Mouse (Mus musculus): ENCODE measurements around the gene Fam43a. TPM values are rescaled to one million over a fixed set of nuclear protein-coding genes. Genes with fewer than 3 reads are reported as not detected.
A peak's percentile ranks its signal among the peaks of the same experiment; 100 is the strongest.

The Fam43a gene
- polyA plus RNA-seq, 1 experiment from 2014 or later: 5.4 TPM

DNA sequence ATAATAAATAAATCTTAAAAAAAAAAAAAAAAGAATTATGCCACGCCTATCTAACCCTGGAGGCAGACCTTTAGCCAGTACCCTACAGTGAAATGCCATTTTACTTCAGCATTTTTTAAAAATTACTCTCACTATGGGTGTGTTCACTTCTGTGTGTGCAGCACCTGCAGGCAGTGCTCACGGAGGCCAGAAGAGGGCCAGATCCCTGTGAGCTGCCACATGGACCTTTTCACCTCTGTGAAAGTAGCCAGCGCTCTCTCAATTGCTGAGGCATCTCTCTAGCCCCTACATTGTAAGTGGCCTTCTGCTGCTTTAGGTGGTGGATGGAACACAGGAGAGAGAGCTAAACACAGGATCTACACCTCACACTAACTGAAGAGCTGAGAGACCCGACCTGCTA, 29.4 kb upstream of the Fam43a start:
- Histone ChIP-seq H3K4me3 (ENCODE audit: low read depth, low read length) (no peak overlapping the region), H3K27me3 (ENCODE audit: control insufficient read depth, insufficient read depth, low read length) (no peaks in the 10 kb centered on the region), H3K9me3 (ENCODE audit: control insufficient read depth, low read length) (no peaks in the 10 kb centered on the region), H3K4me1 (ENCODE audit: control insufficient read depth, insufficient read depth, low read length) (no peaks in the 10 kb centered on the region), H3K4me2 (no peak overlapping the region), H3K9ac (ENCODE audit: low read length) (no peak overlapping the region), H3K36me3 (ENCODE audit: control insufficient read depth, insufficient read depth, low read length) (peaks cover 47% of the 10 kb centered on the region), H3K27ac (ENCODE audit: low read depth, low read length) (no peak overlapping the region)
- ATAC-seq (ENCODE audit: low FRiP score) (no peak), DNase-seq (ENCODE audit: low spot score, missing footprints) (no peak)
- WGBS: 93% methylated on average over 4 of the region's 4 CpGs

DNA sequence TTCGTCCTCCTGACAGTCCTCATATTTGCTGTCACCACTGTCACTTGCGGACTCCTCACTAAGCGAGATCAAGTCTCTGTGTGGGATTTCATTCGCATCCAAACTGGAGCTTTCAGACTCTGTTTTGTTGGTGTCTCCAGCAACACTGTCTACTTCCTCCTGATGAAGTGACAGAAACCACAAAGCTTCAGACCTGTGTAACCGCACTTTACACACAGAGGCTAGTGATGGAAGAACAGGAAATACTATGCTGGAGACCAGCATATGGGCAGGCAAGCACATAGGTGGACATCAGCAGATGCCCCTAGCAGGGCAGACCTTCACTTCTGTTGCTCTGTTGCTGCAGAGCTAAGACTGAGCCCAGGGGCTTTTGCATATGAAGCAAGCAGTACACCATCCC, 28.1 kb upstream of the Fam43a start:
- no peak overlapping the region for H3K9ac ChIP-seq (ENCODE audit: low read length)
- H3K27ac ChIP-seq (ENCODE audit: low read depth, low read length): no peak overlapping the region
- no peak overlapping the region for H3K4me3 ChIP-seq (ENCODE audit: low read depth, low read length)
- 89% methylated on average over 5 of the region's 5 CpGs for WGBS
- no peak for DNase-seq (ENCODE audit: low spot score, missing footprints)
- H3K4me1 ChIP-seq (ENCODE audit: control insufficient read depth, insufficient read depth, low read length): no peaks in the 10 kb centered on the region
- no peaks in the 10 kb centered on the region for H3K9me3 ChIP-seq (ENCODE audit: control insufficient read depth, low read length)
- peaks cover 47% of the 10 kb centered on the region for H3K36me3 ChIP-seq (ENCODE audit: control insufficient read depth, insufficient read depth, low read length)
- H3K27me3 ChIP-seq (ENCODE audit: control insufficient read depth, insufficient read depth, low read length): no peaks in the 10 kb centered on the region
- no peak for ATAC-seq (ENCODE audit: low FRiP score)
- no peak overlapping the region for H3K4me2 ChIP-seq

DNA sequence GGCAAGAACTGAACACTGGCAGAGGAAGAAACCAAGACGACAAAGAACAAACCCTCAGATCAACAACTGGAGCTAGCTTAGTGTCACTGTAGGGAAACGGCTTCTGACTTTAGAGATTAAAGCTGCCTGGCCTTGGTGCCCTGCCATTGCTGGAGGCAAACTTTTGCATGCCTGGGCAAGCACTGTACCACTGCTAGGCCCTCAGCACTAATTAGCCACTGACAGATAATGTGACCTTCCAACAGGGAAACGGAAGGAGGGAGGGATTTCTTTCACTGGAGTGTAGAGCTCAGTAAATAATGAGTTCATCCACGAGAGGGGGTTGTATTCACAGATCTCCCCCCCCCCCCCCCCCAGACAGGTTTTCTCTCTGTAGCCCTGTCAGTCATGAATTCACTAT, 27.3 kb upstream of the Fam43a start:
- Histone ChIP-seq H3K4me3 (ENCODE audit: low read depth, low read length) (no peak overlapping the region), H3K27ac (ENCODE audit: low read depth, low read length) (no peak overlapping the region), H3K4me1 (ENCODE audit: control insufficient read depth, insufficient read depth, low read length) (no peaks in the 10 kb centered on the region), H3K36me3 (ENCODE audit: control insufficient read depth, insufficient read depth, low read length) (peaks cover 41% of the 10 kb centered on the region), H3K9ac (ENCODE audit: low read length) (no peak overlapping the region), H3K4me2 (no peak overlapping the region), H3K27me3 (ENCODE audit: control insufficient read depth, insufficient read depth, low read length) (no peaks in the 10 kb centered on the region), H3K9me3 (ENCODE audit: control insufficient read depth, low read length) (no peaks in the 10 kb centered on the region)
- ATAC-seq (ENCODE audit: low FRiP score): no peak
- no peak for DNase-seq (ENCODE audit: low spot score, missing footprints)
- 72% methylated on average over 4 of the region's 4 CpGs for WGBS

DNA sequence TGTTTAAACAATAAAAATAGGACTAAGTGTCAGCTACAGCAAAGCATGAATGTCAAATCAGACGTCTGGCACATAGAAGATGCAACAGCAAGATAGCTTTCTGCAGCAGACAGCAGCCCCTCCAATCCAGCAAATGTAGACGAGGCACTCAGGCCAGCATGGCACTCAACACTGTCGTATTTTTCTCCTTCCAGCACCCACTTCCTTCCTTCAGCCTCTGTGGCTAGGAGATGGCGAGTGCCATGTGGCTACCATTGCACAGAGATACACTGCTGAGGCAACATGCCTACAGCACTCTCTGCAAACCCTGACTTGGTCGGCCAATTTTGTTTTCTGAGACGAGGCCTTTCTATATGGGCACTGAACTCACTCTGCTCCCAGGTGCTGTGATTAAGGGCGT, 23.7 kb upstream of the Fam43a start:
- H3K27ac ChIP-seq (ENCODE audit: low read depth, low read length): no peak overlapping the region
- H3K27me3 ChIP-seq (ENCODE audit: control insufficient read depth, insufficient read depth, low read length): no peaks in the 10 kb centered on the region
- H3K4me1 ChIP-seq (ENCODE audit: control insufficient read depth, insufficient read depth, low read length): no peaks in the 10 kb centered on the region
- ATAC-seq (ENCODE audit: low FRiP score): no peak
- H3K4me2 ChIP-seq: no peak overlapping the region
- no peaks in the 10 kb centered on the region for H3K9me3 ChIP-seq (ENCODE audit: control insufficient read depth, low read length)
- WGBS: 87% methylated on average over 7 of the region's 7 CpGs
- H3K9ac ChIP-seq (ENCODE audit: low read length): no peak overlapping the region
- peaks cover 36% of the 10 kb centered on the region for H3K36me3 ChIP-seq (ENCODE audit: control insufficient read depth, insufficient read depth, low read length)
- DNase-seq (ENCODE audit: low spot score, missing footprints): no peak
- H3K4me3 ChIP-seq (ENCODE audit: low read depth, low read length): no peak overlapping the region

DNA sequence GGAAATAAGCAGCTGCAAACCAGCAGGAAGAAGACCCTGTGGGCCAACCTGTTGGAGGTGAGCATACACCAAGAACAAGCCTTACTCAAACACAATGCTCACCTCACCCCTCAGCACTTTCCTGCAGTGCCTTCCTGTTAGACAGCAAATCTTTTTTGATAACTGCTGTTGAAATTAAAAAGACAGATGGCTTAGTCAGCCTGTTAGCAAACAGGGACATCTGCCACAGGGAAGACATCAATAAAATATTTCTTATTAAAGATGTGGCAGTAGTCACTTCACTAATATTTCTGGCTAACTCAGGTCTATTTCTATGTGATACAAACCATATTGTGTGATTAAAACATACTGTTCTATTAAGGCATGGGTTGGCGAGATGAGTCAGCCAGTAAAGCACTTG, 23.1 kb upstream of the Fam43a start:
- Histone ChIP-seq H3K9ac (ENCODE audit: low read length) (no peak overlapping the region), H3K4me3 (ENCODE audit: low read depth, low read length) (no peak overlapping the region), H3K27me3 (ENCODE audit: control insufficient read depth, insufficient read depth, low read length) (no peaks in the 10 kb centered on the region), H3K4me2 (no peak overlapping the region), H3K36me3 (ENCODE audit: control insufficient read depth, insufficient read depth, low read length) (peaks cover 33% of the 10 kb centered on the region), H3K9me3 (ENCODE audit: control insufficient read depth, low read length) (no peaks in the 10 kb centered on the region), H3K27ac (ENCODE audit: low read depth, low read length) (no peak overlapping the region), H3K4me1 (ENCODE audit: control insufficient read depth, insufficient read depth, low read length) (no peaks in the 10 kb centered on the region)
- WGBS: 98% methylated on average over 1 of the region's 1 CpGs
- ATAC-seq (ENCODE audit: low FRiP score): no peak
- DNase-seq (ENCODE audit: low spot score, missing footprints): no peak

DNA sequence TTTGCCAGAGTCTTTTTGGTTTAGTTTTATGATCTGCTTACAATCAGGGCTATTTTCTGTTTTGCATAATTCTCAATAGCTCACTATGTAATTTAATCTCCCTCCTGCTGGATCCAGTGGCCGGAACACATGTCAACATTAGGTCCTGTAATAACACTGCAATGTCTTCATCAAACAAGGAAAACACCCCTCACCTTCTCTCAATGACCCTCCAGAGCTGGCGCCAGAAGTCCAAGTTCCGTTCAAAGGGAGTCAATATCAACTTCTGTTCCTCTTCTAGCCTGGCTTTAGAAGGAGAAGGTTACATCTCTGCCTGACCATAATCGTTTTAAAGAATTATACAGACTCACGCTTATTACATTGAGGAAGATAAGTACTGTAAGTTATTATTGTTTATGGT, 18.8 kb upstream of the Fam43a start:
- no peaks in the 10 kb centered on the region for H3K9me3 ChIP-seq (ENCODE audit: control insufficient read depth, low read length)
- no peak overlapping the region for H3K4me2 ChIP-seq
- H3K36me3 ChIP-seq (ENCODE audit: control insufficient read depth, insufficient read depth, low read length): peaks cover 36% of the 10 kb centered on the region
- H3K4me1 ChIP-seq (ENCODE audit: control insufficient read depth, insufficient read depth, low read length): no peaks in the 10 kb centered on the region
- H3K27ac ChIP-seq (ENCODE audit: low read depth, low read length): no peak overlapping the region
- ATAC-seq (ENCODE audit: low FRiP score) (no peak), DNase-seq (ENCODE audit: low spot score, missing footprints) (no peak)
- no peaks in the 10 kb centered on the region for H3K27me3 ChIP-seq (ENCODE audit: control insufficient read depth, insufficient read depth, low read length)
- H3K9ac ChIP-seq (ENCODE audit: low read length): no peak overlapping the region
- no peak overlapping the region for H3K4me3 ChIP-seq (ENCODE audit: low read depth, low read length)
- WGBS: 91% methylated on average over 5 of the region's 5 CpGs

DNA sequence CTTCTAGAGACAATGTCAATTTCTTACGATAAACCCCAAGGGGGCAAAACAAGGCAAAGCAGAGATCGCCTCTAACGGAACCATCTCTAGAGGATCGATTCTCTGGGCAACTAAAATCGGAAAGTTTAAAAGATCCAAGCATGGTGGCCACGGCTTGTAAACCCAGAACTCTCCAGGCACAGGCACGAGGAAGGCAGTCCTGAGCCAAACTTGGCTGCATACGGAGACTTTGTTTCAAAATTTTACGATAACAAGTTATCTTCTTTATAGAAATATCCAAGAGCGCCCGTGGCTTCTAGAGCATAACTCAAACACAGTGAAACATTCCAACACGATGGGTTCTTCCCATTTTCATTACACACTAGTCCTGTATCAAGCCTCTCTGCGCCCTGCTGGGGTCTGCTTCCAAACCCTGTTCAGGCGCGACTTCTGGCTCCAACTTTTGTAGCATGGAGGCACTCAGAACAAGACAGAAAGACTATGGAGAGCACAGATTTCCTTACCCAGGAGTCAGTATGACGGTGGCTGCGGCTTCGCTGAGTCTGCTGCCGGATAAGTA, 12.5 kb upstream of the Fam43a start:
- Histone ChIP-seq H3K27ac (ENCODE audit: low read depth, low read length) (no peak overlapping the region), H3K4me2 (peak overlapping the region; percentile 89), H3K4me1 (ENCODE audit: control insufficient read depth, insufficient read depth, low read length) (peaks cover 4% of the 10 kb centered on the region; the same call in 1 of the 2 replicates), H3K4me3 (ENCODE audit: low read depth, low read length) (peak overlapping the region; percentile 88), H3K9ac (ENCODE audit: low read length) (peak overlapping the region; percentile 82), H3K36me3 (ENCODE audit: control insufficient read depth, insufficient read depth, low read length) (peaks cover 11% of the 10 kb centered on the region), H3K27me3 (ENCODE audit: control insufficient read depth, insufficient read depth, low read length) (no peaks in the 10 kb centered on the region), H3K9me3 (ENCODE audit: control insufficient read depth, low read length) (no peaks in the 10 kb centered on the region)
- ATAC-seq (ENCODE audit: low FRiP score): no peak
- DNase-seq (ENCODE audit: low spot score, missing footprints): peak; percentile 86
- WGBS: 4% methylated on average over 19 of the region's 19 CpGs

DNA sequence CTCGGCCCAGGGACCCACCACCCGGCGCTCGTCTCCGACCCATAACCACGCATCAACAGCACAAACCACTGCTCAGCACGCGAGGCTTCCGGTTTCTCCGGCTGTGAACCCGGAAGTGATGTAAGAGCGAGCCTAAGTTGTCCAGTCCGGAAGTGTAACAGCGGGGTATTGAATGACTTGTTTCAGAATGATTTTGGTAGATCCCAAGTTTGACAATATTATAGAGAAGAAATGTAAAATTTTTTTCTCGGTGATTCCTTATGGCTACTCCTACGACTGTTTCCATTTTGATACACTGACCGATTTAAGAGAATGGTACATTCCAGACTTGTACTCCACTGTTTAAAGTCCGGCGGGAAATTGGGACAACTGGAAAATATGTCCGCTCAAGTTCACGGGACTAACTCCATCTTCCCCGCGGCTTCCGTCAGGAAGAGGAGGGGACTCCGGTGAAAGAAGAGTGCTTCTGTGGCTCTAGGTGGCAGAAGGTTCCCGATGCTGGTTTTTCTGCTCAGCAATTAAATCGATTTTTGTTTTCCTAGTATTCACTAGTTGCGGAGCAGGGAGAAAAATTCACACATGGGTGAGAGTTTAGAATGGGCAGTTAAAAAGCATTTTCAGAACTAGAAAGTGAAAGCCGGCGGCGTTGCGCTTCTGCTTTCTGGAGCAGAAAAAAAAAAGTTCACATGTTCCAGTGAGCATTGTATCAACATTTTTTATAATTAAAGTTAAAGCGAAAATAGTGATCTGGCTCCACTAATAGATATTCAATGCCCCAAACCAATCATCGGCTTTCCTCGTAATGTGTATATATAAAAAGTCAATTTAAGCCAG, 11.8 kb upstream of the Fam43a start, which contains the start of gene Lsg1:
TSS of gene Lsg1 (minus strand) at position 99 of the 834 bp plus-strand sequence.
- DNase-seq (ENCODE audit: low spot score, missing footprints): peak; percentile 99
- no peak within 1 kb of the TSS; the same call in 1 of the 2 replicates for H3K27ac ChIP-seq (ENCODE audit: low read depth, low read length)

More for the DNA sequence above, 11.8 kb upstream of the Fam43a start, which contains the start of gene Lsg1:
- ATAC-seq (ENCODE audit: low FRiP score): peak; percentile 97
- peaks cover 4% of the 10 kb centered on the region; the same call in 1 of the 2 replicates for H3K4me1 ChIP-seq (ENCODE audit: control insufficient read depth, insufficient read depth, low read length)
- no peaks in the 10 kb centered on the region for H3K9me3 ChIP-seq (ENCODE audit: control insufficient read depth, low read length)
- peak within 1 kb of the TSS; percentile 89 for H3K4me2 ChIP-seq
- H3K27me3 ChIP-seq (ENCODE audit: control insufficient read depth, insufficient read depth, low read length): no peaks in the 10 kb centered on the region
- peak within 1 kb of the TSS; percentile 88 for H3K4me3 ChIP-seq (ENCODE audit: low read depth, low read length)
- H3K36me3 ChIP-seq (ENCODE audit: control insufficient read depth, insufficient read depth, low read length): peaks cover 6% of the 10 kb centered on the region; the same call in 1 of the 2 replicates
- 5% methylated on average over 35 of the region's 35 CpGs for WGBS
- H3K9ac ChIP-seq (ENCODE audit: low read length): peak within 1 kb of the TSS; percentile 82
